Mouse (Mus musculus) left cerebral cortex, adult 8-10 months (tissue): Measurements from ENCODE around the gene Kcnd2. TPM values are rescaled to one million over a fixed set of nuclear protein-coding genes. Genes with fewer than 3 reads are reported as not detected.

Experiments
- DNase-seq, 2 experiments: peaks; one replicate each; pipeline ENCODE4 v3.0.0; 2022; ENCODE audit warnings: low spot score in 2 of 2
- total RNA-seq, 4 experiments: library from RNA; stranded (reverse); gene quantifications; 2 replicates each; pipeline ENCODE4 v1.2.4; 2022

Kcnd2 gene
- total RNA-seq, 4 experiments from 2014 or later: 72.6 to 92.4 (median 81.1) TPM

DNA sequence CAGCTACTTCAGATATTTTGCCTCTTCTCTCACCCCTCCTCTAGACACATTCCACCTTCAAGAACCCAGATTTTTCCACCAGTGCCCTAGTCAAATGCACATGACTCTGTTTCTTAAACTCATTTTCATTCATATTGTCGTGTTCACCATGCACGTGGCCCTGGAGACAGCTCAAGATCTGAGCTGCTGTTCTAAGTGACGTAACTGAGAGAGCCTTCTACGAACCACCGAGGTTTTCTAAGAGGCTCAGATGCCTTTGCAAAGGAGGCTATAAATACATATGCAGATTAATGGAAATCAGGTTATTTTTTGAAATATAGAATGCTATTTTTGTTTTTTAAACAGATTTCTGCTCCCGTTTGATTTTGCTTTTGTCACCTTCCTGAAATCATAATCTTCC, 202.9 kb downstream of the Kcnd2 start:
- peak; percentile 20 to 61 for DNase-seq

DNA sequence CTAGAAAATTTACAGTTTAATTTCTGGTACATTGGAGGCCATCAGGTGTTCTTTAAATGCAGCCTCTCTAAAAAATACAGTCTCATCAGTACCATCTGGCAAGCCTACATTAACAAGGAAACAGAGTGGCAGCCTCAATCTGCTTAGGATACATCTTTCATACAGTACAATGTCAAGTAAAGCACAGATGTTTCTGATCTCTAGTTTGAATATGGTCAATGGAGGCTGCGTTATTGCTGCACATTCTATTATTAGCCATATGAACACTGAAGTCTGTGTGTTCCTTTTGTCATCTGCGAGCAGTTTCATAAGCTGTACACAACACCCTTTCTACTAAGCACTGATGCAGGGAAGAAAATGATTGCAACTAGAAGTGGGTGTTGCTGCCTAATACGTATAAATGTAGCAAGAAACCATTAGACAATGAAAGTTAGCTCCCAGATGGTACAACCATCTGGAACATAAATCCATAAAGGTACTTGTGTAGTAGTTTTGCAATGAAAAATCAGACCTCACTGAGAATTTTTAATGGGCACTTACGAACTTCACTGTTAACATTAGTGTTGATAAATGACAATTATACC, 209.0 kb downstream of the Kcnd2 start:
- no peak for DNase-seq

DNA sequence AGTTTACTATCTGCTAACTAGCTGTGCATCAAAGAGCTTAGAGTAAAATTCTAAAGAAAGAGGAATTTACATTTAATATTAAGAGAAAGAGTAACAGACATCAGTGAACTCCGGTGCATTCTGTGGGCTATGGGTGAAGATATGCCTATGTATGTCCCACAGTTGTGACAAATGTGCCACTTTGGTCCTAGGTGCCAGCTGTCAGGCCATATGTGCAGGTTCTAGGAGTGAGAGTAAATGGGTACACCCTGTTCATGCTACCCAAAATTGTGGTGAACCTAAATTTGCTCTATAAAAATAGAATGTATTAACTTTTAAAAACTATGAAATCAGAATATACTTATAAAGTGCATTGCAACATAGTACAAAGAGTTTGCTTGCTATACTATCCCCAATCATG, 215.8 kb downstream of the Kcnd2 start:
- no peak for DNase-seq

DNA sequence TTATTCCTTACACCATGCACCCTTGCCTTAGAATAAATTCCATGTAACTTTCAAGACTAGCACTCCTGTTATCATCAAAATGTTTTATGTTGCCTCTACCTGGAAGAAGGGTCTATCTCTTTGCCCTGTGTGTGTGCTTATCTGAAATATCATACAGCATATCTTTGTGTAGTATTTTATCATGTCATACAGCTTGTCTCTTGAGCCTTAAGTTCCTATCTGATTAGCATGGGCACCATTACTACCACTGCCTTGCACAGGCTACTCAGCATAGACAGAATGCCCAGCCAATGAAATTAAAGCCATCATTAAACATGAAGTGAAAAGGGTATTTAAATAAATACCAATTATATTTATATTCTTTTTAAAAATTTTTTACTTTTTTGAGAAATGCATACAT, 249.4 kb downstream of the Kcnd2 start:
- DNase-seq: no peak

DNA sequence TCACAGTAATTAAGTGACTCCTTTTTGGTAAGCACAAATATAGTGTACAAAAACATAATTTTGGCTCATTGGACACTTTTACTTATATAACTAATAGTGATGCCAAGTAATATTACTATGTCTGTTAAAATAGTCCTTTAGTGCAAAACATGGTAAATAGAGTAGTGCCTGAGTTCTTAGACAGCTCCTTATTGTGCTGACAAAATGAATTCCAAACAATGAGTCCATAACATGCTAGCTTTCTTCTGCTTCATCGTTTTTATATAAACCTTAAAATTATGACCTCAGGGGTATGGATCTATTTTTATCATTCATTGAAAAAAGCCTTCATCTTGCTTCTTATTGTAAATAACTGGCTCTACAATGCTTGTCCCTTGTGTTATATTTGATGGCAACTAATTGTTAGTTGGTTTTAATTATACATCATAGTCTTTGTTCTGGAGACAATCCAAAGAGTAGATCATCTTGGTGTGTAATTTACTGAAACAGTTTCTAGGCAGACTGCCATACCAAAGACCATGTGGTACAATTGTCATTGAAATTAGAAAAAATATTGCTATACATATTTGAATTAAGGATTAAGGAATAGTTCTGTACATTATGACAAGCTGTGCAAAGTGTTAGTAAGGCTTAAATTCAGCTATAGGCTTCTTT, 256.7 kb downstream of the Kcnd2 start:
- DNase-seq: no peak

DNA sequence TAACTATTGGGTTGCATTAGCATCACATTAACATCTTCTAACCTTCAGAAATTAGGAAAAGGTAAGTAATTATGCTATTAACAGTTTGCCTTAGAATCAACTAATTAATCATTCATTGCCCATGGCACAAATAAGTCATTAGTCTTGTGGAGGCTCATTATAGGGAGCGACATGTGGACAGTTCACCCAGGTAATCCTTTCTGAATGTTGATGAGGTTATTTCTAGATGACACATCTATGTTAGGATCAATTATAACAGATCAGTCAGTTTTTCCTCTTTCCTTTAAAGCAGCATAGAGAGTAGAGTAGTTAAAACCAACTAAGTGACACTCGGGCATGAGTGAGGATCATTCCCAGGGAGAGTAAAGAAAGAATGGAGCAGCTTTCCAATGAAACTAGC, 267.4 kb downstream of the Kcnd2 start:
- DNase-seq: no peak

DNA sequence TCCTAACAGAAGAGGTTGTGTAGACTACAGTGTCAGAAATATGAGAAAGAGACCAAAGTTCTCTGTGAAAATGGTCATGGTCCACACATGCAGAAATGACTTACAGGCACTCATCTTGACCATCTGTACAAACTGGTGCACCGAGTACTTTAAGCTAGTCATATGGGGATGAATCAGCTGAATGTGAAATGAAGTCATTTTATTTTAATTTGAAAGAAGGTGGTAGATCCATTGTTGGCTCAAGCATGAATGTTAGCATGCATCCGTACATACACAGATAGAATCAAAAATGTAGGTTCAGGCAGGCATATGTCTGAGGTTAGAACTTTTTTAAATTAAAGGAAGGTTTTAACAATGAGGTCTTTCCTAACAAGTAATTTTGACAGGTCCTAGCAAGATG, 273.2 kb downstream of the Kcnd2 start:
- no peak for DNase-seq

DNA sequence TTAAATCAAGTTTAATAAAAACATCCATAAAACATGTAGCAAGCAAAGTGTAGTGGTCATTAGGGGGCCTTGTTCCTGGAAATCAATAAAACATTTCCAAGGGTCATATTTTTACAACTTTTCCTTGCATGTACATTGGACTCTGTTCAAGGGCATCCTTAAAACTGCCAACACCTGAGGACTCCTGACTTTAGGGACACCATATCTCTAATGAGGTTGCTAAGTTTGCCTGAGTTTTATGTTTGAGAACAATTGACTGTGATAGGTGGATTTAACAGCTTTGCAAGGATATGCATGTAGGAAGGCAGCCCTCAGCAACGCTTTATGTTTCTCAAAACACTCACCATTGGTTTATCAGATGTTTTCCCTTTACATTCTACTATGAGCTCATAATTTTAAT, 287.6 kb downstream of the Kcnd2 start:
- DNase-seq: no peak

DNA sequence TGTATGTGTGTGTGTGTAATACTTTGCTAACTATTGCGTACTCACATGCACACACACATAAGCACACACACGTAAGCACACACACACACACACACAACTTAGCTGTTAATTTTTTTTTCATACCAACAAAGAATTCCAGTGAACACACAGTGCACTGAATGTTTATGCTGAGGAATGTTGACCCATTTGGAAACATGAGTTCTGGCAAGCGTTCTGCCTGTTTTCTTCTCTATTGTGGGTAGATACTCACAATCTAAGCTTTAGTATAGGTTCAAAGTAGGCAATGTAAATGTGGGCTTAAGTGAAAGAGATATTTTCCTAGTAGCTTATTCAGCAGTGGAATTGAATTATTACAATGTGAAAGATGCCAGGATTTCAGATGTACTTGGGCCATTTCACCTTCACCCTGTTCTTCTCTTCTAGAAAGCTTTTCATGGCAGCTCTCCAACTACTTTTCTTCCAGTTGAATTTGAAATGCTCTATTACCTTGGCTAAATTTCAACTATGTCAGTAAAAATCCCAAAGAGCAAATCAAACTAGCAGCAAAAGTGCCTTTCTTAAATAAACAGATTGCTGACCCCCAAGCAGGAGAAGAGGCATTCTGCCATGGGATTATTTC, 295.4 kb downstream of the Kcnd2 start:
- DNase-seq: no peak

DNA sequence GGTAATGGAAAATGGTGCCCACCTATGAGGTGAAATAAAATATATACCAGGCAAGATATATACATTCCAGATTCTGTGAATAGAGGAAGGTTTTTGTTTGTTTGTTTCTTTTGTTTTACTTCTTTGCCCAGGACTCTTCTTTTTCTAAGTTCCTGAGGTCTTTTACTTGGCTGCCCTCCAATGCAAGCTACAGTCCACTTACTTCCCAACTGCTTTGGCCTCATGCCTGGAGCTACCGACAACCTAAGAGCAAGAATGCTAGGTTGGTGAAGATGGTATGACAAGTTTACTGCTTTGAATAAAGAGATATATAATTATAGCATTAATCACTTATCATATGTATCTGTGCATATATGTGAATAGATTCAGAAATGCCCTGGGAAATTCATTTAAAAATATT, 305.0 kb downstream of the Kcnd2 start:
- DNase-seq: no peak

DNA sequence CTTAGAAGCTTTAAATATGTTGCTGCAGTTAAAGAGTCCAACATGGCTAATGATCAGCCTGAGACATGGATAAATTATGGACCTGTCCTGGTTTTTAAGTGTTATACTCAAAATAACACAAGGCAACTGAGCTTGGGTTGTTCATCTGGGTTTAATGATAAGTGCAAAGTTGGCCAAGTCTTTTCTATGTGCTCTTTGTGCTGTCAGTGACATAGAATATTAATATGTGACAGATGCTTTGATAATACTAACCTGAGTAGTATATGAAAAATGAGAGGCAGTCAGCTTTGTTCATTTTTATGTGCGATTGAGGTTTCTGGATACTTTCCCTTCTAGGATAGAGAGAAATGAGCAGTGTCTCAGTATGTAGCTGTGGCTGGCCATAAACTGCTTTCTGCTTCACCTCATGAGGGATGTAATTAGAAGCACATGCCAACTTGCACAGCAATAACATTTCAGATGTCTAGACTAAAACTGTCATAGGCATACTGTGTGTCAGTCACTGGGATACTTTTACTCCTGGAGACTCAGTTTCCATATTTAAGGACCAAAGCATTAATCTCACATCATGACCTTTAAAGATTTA, 312.3 kb downstream of the Kcnd2 start:
- DNase-seq: no peak

DNA sequence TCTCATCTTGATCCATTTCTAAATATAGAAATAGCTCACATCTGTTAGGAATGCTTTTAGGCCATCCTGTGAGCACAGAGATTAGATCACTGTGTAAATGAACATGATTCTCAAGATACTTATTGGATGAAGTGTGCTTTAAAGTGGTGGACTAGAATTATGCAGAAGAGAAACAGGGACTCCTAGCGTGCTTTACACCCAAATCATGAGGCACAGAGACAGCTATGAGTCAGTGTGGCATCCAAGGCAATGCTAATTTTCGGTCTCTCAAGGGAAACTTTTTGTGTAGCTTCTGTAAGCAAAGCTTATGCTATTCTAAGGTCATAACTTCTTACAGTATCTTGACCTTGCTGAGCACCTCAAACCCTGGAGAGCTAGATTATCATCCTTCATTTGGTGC, 318.7 kb downstream of the Kcnd2 start:
- DNase-seq: no peak

DNA sequence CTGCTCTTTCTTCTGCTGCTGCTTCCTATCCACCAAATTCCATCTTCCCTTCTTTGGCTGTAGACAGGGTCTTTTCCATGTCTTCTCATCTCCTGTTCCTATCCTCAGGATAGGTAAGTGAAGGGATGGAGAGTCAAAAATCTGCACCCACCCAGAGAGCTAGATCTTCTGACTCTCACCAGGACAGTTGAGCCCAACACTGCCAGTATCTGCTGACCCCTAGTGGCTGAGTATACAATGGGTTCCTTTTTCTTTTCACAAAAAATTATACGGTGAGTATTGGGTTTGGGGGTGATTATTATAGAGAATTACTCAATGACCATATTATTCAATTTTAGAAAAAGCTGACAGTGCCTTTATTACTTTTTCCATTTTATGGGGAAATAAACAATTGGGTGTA, 319.5 kb downstream of the Kcnd2 start:
- no peak for DNase-seq

DNA sequence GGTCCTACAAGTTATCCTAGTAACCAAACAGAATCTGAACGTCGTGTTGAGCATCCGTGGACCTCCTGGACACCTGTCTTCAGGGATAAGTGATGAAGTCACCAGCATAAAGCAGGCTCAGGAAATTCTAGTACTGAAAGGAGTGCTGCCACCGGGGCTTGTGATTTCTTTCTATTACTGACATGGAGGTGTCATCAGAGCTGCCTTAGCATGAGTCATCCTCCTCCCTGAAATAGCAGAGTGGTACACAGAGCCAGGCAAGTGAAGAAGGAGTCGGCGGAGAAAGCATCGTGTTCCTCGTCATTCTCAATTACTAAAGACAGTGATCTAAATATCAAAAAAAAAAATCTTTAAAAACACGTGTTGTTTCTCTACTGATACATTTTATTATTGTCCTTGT, 336.2 kb downstream of the Kcnd2 start:
- DNase-seq: peak in 1 of 2 experiments; percentile 72

DNA sequence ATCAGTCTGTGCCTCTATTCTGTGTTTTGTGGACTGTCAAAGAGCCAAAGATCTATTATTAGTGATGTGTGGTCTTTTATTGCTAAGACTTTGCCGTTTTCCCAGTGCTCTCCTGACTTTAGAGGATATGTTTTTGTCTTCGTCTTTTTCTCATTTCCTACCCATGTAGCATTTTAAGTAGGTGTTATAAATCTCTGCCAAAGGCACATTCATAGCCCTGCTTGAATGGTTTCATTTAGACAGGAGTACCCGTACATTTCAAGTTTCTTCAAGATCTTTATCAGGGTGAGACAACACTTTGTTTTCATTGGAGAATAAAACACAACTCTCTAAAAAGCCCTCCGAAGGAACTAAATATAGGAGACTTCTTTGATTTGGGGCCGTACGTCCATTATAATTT, 355.7 kb downstream of the Kcnd2 start:
- DNase-seq: no peak

DNA sequence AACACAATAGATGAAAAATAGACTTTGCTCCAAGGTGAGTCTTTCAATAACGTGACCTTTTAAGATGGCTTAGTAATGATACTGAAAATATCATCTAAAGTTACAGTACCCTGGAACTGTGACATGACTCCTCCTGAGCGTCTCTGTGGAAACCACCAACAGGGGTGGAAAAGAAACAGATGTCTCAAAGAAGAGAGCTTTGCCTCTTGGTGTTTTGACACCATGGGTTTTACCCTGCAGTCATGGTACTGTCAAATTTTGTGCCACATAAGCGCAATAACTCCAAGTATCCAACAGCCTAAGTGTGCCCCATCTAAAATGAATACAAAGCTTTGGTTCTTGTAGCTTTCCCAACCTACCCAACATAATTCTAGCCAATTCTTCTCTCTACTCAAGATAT, 374.9 kb downstream of the Kcnd2 start:
- no peak for DNase-seq

DNA sequence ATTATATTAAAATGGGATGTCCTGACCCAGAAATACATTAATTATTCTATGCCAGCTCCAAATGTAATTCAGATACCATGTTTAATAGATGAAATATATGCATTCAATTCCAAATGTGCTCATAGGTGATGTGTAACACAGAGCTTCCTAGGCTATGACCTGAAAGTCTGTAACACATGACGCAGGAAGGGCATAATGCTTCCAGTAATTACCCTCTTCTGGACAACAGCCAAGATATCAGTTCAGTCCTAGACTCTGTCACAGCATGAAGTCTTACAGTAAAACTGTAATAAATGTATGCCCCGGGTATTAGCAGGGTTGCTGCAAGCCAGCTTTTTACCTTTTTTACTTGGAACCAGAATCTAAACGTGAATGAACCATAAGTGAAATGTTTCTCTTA, 382.1 kb downstream of the Kcnd2 start:
- no peak for DNase-seq

DNA sequence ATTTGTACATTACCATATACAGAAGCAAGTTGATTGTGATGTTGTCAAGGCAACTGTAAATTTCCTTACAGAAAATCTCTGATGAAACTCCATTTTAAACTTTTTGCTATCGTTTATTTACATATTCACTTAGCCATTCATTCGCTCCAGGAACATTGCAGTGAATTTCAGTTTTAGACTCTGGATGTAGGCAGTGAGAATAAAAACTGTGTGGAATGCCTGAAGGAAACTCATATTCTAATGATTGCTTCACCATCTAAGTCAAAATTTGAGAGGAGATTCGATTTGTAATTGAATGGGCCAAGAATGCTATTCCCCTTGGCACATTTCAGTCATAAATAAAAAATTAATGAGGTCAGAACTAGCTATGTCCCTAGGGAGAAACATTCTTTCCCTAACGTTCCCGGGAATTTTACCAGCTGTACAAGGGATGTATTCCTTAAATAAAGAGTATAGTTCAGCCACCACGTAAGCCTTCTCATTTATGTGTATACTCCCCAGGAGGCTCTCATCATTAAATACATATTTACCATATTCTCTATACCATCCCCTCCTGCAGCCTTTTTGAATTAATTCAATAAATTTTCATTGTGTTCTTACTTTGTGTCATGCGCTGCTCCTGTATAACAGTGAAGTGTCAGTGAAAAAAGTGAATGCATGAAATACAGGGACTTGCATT, 394.2 kb downstream of the Kcnd2 start:
- no peak for DNase-seq

DNA sequence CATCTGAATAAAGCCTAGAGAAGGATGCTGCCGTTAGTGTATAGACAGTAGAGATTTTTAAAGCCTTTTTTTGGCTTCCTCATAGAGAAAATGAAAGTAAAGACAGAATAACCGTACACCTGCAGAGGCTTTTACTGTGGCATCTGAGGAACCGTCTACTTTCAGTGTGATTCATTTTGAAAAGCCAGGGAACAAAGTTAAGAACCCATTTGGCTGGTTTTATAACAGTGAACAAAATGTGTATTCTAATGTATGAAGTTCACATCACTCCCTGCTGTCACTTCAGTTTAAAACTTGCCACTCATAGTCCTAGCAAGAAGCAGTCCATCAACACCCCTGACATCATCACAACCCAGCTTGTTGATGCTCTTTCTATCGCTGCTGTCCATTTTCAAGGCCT, 414.7 kb downstream of the Kcnd2 start:
- DNase-seq: no peak

DNA sequence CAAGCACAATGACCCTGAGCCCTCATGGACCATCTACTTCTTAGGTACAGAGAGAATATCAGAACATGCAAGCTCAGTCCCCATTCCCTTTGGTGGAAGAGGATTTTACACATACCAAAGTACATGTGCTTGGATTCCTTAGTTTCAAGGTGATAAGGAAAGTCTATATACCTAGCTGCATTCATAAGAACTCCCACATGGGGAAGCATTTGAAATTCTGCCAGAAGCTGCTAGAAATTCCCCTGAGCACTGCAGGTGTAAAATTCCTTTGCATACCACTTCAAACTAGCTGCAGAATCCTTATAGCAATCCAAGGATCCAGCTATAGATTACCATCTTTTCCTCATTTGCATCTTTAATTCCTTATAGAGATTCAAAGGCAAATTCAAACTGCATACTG, 440.4 kb downstream of the Kcnd2 start:
- DNase-seq: no peak

DNA sequence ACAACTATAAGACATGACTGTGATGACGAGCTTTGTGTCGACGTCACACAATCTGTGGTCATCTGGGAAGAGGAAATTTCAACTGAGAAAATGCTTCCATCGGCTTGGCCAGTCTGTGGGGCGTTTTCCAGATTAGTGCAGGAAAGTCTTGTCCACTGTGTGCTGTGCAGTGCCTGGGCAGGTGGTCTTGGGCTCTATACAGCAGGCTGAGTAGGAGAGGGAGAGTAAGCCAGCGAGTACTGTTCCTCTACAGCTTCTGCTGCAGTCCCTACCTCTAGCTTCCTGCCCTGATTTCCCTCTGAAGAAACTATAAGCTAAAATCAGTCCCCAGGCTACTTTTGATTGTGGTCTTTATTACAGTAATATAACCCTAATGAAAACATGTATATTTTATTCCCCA, 448.8 kb downstream of the Kcnd2 start:
- DNase-seq: no peak

DNA sequence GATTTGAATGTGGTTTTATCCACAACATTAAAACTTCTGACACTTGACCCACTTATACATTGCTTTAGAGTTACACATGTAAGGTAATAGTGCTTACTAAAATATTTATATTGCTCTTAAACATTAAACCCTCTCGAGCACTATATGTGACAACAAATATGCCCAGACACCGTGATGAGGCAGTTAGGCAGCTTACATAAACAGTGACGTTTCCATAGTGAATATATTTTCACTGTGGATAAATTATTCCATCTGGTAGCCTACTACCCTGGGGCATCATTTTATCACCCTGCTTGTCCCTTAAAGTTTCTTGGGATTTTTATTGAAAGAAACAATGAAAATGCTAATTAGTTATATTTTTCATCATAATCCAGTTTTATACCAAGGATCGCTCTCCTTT, 449.3 kb downstream of the Kcnd2 start:
- no peak for DNase-seq
